Mouse (Mus musculus): ENCODE data around the gene Parp16.
"Not testable (repeated sequence)": the region's sequence is repeated elsewhere in the genome, so short reads cannot be mapped to it uniquely, and the experiment has no call there.

The Parp16 gene

DNA sequence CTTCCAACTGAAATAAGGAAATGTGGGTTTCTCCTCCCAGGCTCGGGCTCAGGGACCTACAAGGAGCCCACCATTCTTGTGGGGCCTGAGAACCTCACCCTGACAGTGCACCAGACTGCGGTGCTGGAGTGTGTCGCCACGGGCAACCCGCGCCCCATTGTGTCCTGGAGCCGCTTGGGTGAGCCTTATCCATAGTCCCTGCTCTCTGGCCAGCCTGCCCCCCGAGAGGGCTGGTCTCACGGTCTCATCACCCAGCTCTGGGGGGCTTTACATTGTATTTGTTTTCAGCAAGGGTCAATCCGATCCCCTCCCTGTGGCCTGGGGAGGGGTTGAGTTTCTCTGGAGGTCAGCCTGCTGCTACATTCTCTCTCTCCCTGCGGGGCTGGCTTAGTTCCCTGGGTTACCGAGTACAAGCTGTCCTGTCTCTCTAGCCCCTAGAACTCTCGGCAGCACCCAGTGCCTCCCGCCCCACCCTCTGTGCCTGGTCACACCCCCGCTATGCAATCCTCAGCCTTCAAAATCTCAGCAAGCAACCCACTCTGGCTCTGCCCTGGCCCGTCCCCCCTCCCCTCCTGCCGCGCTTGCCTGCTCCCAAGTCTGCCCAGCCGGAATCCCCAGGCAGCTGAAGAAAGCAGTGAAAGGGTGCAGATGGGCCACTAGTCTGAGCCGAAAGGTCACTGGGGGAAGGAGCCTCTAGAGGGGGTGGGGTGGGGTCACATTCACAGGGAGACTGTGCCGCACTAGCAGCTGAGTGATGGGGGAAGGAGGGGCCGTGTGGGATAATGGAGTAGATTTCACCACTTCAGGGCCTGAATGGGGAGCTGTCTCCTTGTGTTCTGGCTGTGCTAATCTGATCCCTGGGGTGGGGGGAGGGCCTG is 16.6 kb upstream of the Parp16 start:
- DNase-seq (ENCODE audit: low read depth, low spot score) = no peak

DNA sequence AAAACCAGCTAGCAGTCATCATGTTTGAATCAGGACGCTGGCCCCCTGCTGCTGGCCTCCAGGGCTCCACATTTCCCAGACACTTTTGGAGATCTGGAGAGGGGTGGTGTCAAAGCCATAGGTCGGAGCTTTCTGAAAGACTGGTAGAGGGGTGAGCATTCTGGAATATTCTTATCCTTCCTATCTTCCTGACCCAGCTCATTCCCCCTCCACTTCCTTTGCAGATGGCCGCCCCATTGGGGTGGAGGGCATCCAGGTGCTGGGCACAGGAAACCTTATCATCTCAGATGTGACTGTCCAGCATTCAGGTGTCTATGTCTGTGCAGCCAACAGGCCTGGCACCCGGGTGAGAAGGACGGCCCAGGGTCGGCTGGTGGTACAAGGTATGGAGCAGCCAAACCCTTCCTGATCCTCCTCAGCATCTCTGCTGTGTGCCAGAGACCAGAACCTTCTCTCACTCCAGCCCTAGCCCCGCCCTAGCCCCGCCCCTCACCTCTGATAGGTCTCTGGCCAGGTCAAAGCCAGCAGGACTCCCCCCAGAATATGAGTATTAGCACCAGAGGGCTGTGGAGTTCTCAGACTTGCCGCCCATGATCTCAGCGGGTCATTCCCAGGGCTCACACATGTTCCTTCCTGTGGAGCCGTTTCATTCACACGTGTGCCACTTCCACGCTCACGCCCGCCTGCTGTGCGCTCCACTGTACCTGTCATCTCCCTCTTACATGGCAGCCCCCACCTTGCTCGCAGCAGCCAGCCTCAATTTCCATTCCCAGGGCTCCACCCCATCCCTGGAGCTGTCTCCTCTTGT is 15.1 kb upstream of the Parp16 start:
- DNase-seq (ENCODE audit: low read depth, low spot score) = no peak

DNA sequence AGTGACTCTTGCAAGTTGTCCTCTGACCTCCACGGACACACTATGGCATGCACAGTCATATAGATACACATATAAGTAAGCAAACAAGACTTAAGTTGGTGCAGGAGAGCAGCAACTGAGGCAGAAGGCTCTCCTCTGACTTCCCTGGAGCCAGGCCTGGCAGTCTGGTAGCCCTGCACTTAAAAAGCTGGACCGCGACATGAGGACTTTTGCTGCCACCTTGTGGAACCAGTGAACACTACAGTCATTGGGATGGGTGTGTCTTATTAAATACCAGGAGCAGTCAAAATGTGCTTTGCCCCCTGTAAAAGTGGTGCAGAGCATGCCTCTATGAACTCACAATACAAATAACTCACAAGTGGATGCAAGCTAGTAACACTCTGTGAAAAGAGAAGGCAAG is 6.6 kb upstream of the Parp16 start:
- peak; percentile 84 for DNase-seq (ENCODE audit: low read depth, low spot score)

DNA sequence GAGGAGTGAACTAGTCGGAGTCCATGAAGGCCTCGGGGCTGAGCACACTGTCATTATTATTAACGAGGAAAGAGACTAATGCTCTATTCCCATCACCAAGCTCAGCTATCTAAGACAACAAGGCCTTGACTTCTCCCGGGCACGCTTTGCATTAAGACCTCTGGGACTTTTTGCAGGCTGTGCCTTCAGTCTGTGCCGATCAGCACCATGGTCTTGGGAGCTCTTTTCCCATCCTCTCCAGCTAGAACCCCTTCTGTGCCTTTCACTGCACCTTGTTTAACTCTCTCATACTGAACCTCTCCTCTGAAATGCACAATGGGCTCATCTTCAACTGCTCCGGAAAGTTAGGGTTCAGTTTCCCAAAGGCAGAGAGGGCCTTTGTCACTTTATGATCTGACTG is 4.8 kb upstream of the Parp16 start:
- DNase-seq (ENCODE audit: low read depth, low spot score) = no peak

DNA sequence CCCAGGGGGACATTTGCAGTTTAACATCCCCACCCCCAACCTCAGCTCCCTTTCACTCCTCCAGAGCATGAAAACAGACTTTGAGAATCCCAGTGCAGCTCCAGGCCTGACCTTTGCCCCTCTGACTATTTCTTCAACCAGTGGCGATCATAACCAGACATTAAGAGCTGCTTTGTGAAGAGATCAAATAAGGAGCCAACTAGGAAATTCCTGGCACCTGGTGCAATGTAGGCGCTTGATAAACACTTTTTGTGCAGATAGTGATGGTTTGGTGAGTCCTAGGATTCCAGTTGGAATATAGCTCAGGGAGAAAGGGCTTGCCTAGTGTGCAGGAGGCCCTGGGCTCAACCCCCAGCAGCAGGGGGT is 3.8 kb upstream of the Parp16 start:
- no peak for DNase-seq (ENCODE audit: low read depth, low spot score)

DNA sequence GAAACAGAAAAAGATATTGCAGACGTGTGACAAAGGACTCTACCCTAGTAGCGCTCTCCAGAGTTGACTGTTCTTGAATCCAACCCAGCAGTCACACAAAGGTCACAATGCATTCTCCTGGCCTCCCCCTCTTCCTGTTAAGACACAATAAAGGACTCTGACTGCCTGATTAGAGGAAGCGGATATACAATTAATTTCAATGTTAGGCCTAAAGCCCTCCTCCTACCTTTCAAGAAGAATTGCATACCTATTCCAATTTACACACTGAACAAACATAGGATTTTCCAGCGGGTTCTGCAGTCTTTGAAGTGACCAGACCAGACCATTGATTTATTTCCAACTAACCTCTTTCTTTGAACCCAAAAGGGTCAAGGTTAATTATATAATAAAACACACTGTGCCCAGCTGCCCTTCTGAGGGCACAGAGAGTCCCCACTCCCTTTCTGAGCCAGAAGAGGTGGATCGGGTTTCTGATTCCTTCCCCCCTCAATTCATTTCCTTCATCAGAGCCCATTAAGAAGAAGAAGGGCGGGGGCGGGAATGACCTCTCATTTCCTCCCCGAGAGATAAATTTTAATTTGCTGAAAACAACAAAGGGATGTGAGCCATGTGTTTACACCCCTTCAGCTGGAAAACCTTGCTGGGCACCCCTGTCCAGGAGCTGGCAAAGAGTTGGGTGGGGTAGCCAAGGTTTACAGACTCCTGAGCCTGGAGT is 3.2 kb upstream of the Parp16 start:
- DNase-seq (ENCODE audit: low read depth, low spot score) = no peak

DNA sequence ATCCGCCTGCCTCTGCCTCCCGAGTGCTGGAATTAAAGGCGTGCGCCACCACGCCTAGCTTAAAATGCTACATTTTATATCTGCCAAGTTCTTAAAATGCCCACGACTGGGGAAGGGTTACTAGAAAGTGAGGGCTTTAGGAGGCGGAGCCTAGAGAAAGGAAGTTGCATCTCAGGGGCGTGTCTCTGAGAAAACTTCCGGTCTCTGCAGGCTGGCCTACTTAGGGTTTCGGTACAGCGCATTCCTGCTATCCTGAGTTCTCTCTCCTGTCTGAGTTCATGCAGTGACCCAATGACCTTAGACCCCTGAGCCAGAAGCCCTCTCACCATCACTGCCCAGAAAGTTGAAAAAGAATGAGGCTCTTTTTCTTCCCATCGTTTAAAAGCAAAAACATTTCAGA is 1.9 kb upstream of the Parp16 start:
- no peak for DNase-seq (ENCODE audit: low read depth, low spot score)

DNA sequence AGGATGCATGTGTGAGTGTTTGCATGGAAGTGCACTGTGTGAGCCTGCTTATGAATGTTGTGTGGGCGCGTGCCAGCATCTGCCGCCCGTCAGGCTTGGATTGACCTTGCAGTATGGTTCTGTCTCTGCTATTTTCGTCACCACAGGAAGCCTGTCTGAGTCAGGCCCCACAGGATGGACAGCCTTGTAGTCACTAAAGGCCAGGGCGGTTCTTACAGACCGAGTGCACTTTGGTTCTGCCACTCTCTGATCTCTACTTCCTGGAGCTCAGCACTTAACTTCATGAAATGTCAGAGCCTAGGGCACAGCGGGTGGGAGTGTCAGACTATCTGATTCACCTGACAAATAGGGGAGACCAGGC is 448 bp downstream of the Parp16 start:
- peak; percentile 65 for DNase-seq (ENCODE audit: low read depth, low spot score)

DNA sequence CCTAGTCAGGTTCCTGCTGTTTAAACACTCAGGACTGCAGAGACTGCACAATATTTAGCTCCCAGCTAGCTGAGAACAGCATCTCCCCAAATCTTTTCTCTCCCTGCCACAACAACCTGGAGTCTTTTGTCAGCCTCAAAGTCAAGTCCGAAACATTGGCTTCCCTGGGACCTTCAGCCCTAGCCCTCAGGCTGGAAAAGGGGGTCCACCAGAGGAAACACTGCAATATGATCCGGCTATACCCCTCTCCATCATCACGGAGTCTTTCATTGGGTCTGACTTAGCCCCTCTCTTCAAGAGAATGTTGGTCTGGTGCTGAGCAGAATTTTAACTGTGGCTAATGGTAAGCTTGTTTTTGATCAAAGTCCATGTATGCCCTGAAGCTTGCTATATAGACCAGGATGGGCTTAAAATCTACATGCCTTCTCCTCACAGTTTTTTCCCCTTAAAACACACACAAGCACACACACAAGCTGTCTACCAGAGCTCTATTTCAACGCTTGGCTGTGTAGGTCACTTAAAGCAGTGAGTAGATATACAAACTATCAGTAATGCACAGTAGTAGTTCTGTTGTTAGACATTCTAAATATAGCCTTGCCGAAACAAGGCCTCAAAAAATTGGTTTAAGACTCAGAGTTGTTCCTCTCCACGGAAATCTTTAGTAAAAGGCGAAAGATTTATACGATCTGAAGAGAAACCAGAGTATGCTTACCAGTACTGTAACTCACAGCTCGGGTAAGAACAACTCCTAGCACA is 1.0 kb downstream of the Parp16 start:
- DNase-seq (ENCODE audit: low read depth, low spot score) = peak; percentile 87

DNA sequence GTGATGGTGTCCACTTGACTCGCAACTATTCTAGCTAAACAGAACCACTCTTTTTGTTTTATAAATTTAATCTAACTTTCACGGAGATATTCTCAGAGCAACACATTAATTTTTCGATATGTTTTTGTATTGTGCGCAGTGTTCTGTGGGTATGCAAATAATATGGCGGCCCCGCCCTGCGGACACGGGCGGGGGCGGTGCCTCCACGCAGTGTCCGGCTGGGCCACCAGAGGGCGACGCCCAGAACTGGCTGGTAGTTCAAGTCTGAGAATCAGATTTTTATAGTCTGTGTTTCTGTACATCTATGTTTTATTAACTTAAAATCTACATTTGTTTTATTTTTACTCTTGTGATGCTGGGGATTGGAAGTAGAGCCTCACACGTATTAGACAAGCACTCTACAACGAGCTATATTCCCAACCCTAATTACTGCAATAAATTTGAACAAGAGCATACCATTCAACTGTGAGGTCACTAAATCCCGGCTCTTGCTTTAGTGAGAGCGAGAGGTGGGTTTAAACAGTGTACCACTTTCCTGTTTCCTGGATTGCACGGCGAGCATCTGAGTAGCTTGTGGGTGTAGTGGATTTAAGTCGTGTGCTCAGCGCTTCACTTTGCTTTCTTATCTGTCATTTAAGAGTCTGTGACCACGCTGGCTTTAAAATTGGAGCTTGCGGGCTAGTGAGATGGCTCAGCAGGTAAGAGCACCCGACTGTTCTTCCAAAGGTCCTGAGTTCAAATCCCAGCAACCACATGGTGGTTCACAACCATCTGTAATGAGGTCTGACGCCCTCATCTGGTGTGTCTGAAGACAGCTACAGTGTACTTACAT is 1.8 kb downstream of the Parp16 start:
- peak; percentile 93 for DNase-seq (ENCODE audit: low read depth, low spot score)

DNA sequence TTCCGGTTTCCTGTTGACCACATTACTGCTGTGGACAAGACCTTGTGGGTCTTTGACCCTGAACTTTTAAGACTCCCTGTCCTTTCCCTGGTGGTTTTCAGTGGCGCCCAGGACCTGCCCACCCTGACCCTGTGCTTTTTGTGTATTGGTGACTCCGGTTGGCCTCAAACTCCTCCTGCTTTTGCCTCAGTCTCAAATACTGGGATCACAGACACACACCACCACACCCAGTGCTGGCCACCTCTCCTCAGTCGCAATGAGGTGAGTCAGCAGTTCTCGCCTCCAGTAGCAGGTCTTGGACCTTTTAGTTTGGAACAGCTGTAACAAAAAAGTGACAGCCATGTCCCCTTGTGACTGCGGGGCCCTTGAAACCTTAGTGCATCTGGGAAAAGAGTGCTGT is 2.7 kb downstream of the Parp16 start:
- no peak for DNase-seq (ENCODE audit: low read depth, low spot score)

DNA sequence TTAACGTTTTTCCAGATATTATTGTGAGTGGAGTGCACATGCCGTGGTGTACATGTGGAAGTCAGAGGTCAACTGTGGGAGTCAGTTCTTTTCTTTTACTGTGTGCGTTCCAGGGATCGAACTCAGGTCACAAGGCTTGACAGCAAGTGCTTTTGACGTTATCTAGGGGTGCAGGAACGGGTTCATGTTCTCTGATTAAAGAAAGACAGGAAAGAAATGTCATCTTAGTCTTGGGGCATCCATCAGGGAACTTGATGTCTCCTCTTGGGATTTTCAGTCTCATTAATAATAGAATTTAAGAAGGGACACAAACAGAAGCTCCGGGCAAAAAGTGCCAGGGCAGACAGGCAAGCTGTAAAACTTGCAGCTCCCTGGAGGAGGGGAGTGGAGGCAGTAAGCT is 4.6 kb downstream of the Parp16 start:
- no peak for DNase-seq (ENCODE audit: low read depth, low spot score)

DNA sequence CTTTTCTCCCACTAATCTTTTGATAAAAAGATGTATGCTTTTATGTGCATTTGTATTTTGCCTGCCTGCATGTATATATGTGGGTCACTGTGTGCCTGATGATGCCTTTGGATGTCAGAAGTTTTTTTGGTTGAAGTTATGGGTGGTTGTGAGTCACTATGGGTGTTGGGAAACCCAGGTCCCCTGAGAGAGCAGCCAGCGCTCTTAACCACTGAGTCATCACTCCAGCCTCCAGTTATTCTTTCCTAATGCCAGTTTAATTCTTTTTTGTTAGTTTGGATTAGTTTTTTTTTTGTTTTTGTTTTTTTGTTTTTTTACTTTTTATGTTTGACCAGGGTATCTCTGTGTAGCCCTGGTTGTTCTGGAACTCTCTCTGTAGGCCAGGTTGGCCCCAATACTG is 5.5 kb downstream of the Parp16 start:
- DNase-seq (ENCODE audit: low read depth, low spot score) = peak; percentile 26

DNA sequence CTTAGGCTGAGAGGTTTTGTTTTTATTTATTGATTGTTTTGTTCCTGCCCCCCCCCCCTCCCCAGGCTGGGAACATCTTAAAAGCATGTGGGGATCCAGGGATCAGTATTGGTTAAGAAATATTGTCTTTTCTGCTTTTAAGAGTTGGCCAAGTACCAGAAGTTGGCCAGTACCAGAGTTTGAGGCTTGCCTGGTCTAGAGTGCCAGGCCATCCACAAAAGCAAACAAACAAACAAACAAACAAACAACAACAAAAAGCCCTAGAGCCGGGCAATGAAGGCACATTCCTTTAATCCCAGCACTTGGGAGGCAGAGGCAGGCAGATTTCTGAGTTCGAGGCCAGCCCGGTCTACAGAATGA is 5.8 kb downstream of the Parp16 start:
- DNase-seq (ENCODE audit: low read depth, low spot score) = peak; percentile 62

DNA sequence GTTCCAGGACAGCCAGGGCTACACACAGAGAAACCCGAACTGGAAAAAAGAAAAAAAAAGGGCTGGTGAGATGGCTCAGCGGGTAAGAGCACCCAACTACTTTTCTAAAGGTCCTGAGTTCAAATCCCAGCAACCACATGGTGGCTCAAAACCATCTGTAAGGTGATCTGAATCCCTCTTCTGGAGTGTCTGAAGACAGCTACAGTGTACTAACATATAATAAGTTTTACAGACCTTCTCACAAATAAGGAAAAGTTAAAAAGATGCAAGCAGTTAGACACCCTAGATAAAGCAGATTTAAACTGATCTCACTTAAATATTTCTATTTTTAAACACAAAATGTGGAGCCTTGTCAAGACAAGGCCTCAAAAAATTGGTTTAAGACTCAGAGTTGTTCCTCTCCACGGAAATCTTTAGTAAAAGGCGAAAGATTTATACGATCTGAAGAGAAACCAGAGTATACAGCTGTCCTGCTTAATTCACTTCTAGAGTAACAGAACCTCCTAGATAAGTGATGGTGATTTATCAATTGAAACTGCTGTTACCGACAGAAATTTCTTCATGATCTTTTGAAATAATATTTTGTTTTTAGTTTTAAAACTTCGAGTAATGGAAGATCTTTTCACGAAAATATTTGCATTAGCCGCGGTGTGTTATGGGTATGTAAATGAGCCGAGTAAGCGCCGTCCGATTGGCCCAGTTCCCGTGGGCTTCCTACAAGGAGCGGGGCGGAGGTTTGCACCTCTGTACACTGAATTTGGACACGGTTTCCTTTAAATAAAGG is 6.4 kb downstream of the Parp16 start:
- DNase-seq (ENCODE audit: low read depth, low spot score) = peak; percentile 90

DNA sequence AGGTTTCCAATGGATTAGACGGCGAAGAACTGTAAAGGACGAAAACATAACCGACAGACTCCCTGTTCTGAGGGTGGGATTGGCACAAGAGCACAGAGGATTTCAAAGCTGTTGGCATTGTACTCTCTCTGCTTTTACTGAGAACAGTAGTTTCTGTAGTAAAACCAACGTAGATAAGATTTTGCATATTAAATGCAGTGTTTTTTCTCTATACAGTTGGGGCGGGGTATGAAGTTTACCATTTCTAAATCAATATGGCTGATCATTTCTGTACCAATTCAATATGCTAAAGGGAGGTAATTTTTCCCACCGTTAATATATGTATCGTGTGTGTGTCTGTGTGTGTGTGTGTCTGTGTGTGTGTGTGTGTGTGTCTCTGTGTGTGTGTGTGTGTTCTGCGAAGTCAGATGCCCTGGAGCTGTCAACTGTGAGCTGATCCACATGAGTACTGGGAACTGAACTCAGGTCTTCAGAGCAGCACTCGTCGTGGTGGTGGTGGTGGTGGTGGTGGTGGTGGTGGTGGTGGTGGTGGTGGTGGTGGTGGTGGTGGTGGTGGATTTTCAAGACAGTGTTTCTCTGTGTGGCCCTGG is 7.1 kb downstream of the Parp16 start:
- DNase-seq (ENCODE audit: low read depth, low spot score) = no peak

DNA sequence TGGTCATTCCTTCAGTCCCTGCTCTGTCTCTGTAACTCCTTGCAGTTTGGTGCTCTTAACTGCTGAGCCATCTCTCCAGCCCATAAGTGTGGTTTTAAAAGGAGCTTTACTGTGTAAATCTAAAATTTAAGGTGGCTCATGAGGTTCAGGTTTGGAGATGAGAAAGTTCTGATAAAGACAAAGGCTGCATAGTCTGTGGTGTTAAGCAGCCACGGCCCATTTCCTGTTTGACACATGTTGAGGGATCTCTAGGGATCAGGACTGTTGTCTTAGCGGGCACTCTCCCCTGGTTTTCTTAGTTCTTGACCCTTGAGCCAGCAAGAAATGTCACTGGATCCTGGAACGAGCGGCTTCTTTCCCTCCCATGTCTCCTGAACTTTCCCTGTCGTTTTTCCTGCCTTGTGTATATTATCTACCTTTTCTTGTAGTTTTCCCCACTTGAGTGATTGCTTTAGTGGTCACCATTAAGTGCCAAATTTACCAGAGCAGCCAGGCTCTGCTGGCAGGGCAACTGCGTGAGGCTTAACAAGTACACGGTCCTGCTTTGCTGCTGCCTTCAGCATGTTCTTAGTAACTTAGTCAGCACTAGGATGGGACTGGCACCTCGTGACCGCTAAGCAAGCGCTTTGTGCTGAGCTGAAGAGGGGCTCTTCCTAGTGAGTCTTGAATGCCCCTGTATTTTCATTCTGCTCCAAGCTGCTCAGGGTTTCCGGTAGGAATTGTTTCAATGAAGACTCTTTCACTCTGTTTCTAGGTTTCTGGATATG is 10.1 kb downstream of the Parp16 start:
- DNase-seq (ENCODE audit: low read depth, low spot score) = peak; percentile 33

DNA sequence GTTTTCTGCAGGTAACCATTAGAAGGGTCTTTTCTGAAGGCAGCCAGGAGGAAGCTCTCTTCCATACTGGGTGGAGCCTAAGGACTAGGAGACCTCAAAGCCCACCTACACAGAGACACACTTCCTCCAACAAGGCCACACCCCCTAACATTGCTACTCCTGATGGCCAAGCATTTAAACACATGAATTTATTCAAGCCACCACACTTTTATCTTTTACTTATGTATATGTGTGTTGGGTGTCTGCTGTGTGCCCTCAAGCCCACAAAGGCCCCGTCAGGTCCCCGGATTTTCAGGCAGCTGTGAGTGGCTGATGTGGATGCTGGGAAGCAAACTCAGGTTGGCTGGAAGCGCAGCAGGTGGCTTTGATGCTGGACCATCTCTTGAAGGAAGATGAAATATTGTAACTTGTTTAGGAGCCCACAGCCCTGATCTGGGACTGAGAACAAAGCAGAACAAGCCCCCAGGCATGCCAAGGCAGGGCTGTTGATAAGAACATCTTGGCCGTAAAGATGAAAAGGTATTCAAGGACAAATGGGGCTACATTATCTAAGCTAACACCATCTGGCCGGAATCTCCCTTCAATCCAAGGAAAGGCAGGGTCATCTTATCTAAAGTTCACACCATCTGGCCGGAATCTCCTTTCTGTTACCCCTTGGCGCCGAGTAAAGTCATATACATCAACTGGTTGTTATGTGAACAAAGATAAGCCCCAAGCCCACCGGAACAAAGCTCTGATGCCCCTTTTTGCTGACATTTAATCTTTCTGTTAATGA is 12.1 kb downstream of the Parp16 start:
- DNase-seq (ENCODE audit: low read depth, low spot score) = not testable (repeated sequence)
